Mouse (Mus musculus) neural tube, embryonic 10.5 days (tissue): ENCODE results near the gene Pde8b.

Source experiments
- DNase-seq: peaks from one replicate; pipeline ENCODE4 v3.0.0-alpha.2; 2017; ENCODE audit warnings: low spot score; ENCODE audit errors: extremely low spot score

Gene Pde8b

GRCm38 (mm10) chr13:95144746-95145145 lies 105.4 kb downstream of the Pde8b start:
- no peak for DNase-seq

- no peak for DNase-seq
Observed at GRCm38 (mm10) chr13:95140460-95141079, 109.6 kb downstream of the Pde8b start.

- DNase-seq: no peak
Observed at GRCm38 (mm10) chr13:95135326-95136150, 114.6 kb downstream of the Pde8b start.

GRCm38 (mm10) chr13:95131848-95132247 lies 118.3 kb downstream of the Pde8b start:
- DNase-seq: no peak

GRCm38 (mm10) chr13:95131041-95131440 lies 119.1 kb downstream of the Pde8b start:
- DNase-seq: no peak

- DNase-seq: no peak
Observed at GRCm38 (mm10) chr13:95127288-95127687, 122.8 kb downstream of the Pde8b start.

- no peak for DNase-seq
Observed at GRCm38 (mm10) chr13:95126801-95127200, 123.3 kb downstream of the Pde8b start.

- DNase-seq: no peak
Observed at GRCm38 (mm10) chr13:95125546-95126215, 124.5 kb downstream of the Pde8b start.

GRCm38 (mm10) chr13:95120570-95120969 lies 129.6 kb downstream of the Pde8b start:
- no peak for DNase-seq

- no peak for DNase-seq
Observed at GRCm38 (mm10) chr13:95113763-95114162, 136.4 kb downstream of the Pde8b start.

GRCm38 (mm10) chr13:95109555-95109954 lies 140.6 kb downstream of the Pde8b start:
- no peak for DNase-seq

GRCm38 (mm10) chr13:95108035-95108434 lies 142.1 kb downstream of the Pde8b start:
- DNase-seq: no peak

- DNase-seq: no peak
Observed at GRCm38 (mm10) chr13:95104865-95105264, 145.3 kb downstream of the Pde8b start.

GRCm38 (mm10) chr13:95102985-95103590 lies 147.0 kb downstream of the Pde8b start:
- DNase-seq: no peak

- DNase-seq: no peak
Observed at GRCm38 (mm10) chr13:95101315-95101714, 148.8 kb downstream of the Pde8b start.

GRCm38 (mm10) chr13:95098931-95099720 lies 151.0 kb downstream of the Pde8b start:
- DNase-seq: no peak

GRCm38 (mm10) chr13:95096646-95097045 lies 153.5 kb downstream of the Pde8b start:
- DNase-seq: no peak

GRCm38 (mm10) chr13:95095860-95096259 lies 154.3 kb downstream of the Pde8b start:
- DNase-seq: no peak

GRCm38 (mm10) chr13:95091546-95092445 lies 158.3 kb downstream of the Pde8b start:
- DNase-seq: no peak

- no peak for DNase-seq
Observed at GRCm38 (mm10) chr13:95087358-95087787, 162.8 kb downstream of the Pde8b start.
